In genomic region chr6:140179999-140180398, GRCm38 (mm10) we compare ENCODE assay signal across 23 mouse cellular contexts.
"Had no signal": no experiment of that assay in that cellular context is flagged by ENCODE, and none has a peak within 500 bp of the region (broad histone marks: within the 10 kb centered on the region; RNA-seq: fewer than 3 reads in every experiment).

No protein-coding gene starts in this region.

- H3K4me3 ChIP-seq: layer of hippocampus, adult 2 months; left cerebral cortex, adult 2 months; limb, embryonic 12.5 days; limb, embryonic 15.5 days; midbrain, embryonic 10.5 days; midbrain, embryonic 15.5 days; neural tube, embryonic 12.5 days; neural tube, embryonic 15.5 days had no signal

- H3K4me1 ChIP-seq: limb, embryonic 12.5 days; limb, embryonic 15.5 days; midbrain, embryonic 10.5 days; midbrain, embryonic 15.5 days; neural tube, embryonic 12.5 days; neural tube, embryonic 15.5 days had no signal

- H3K9ac ChIP-seq: limb, embryonic 12.5 days; limb, embryonic 15.5 days; liver, embryonic 14.5 days; liver, postnatal 0 days; lung, embryonic 14.5 days; midbrain, embryonic 15.5 days; neural tube, embryonic 12.5 days; neural tube, embryonic 15.5 days had no signal

- H3K27ac ChIP-seq: kidney, postnatal 0 days; layer of hippocampus, adult 2 months; left cerebral cortex, adult 2 months; limb, embryonic 12.5 days; limb, embryonic 15.5 days; liver, embryonic 14.5 days; macrophage; midbrain, embryonic 10.5 days; midbrain, embryonic 15.5 days; neural tube, embryonic 12.5 days; neural tube, embryonic 15.5 days had no signal

- H3K36me3 ChIP-seq: limb, embryonic 12.5 days; limb, embryonic 15.5 days; midbrain, embryonic 10.5 days; midbrain, embryonic 15.5 days; neural tube, embryonic 12.5 days; neural tube, embryonic 15.5 days had no signal

- DNase-seq: kidney, adult 2 months; kidney, postnatal 25 days; layer of hippocampus, adult 9-11 months; liver, postnatal 0 days; lung, embryonic 14.5 days; right cerebral cortex, adult 18-20 months; right cerebral cortex, postnatal 25 days; thymus, adult 18-20 months; thymus, postnatal 14 days; thymus, postnatal 4 days had no signal

- H3K27me3 ChIP-seq: limb, embryonic 12.5 days; limb, embryonic 15.5 days; midbrain, embryonic 15.5 days; neural tube, embryonic 12.5 days; neural tube, embryonic 15.5 days had no signal

- ATAC-seq: liver, postnatal 0 days; lung, postnatal 0 days; midbrain, embryonic 15.5 days had no signal

- H3K4me2 ChIP-seq: limb, embryonic 12.5 days; limb, embryonic 15.5 days; liver, embryonic 11.5 days; lung, embryonic 14.5 days; midbrain, embryonic 15.5 days; neural tube, embryonic 12.5 days; neural tube, embryonic 15.5 days had no signal

- H3K9me3 ChIP-seq: limb, embryonic 12.5 days; limb, embryonic 15.5 days; midbrain, embryonic 10.5 days; midbrain, embryonic 15.5 days; neural tube, embryonic 12.5 days; neural tube, embryonic 15.5 days had no signal
